Mouse (Mus musculus) embryonic facial prominence, embryonic 15.5 days (tissue): ENCODE data around the gene Ppp2r5e. TPM values are rescaled to one million over a fixed set of nuclear protein-coding genes. Genes with fewer than 3 reads are reported as not detected.

Experiments used
- ATAC-seq: fragments of 200-750 bp; cut with Nextera tagmentation; 2 replicates; pipeline ENCODE4 v1.8.0; 2017; ENCODE audit warnings: low read depth, moderate TSS enrichment; ENCODE audit not compliant: insufficient number of reproducible peaks, low FRiP score, low TSS enrichment
- H3K27ac ChIP-seq: fragments of 300-500 bp; sonication (generic); replicated peaks from 2 replicates; pipeline ENCODE4 v1.5.1; 2015; ENCODE audit warnings: mild to moderate bottlenecking, inconsistent platforms
- H3K27me3 ChIP-seq: fragments of 300-500 bp; sonication (generic); 2 replicates; pipeline ENCODE4 v1.6.1; 2015; ENCODE audit warnings: inconsistent platforms
- H3K36me3 ChIP-seq: fragments of 300-500 bp; sonication (generic); 2 replicates; pipeline ENCODE4 v1.6.1; 2015; ENCODE audit warnings: mild to moderate bottlenecking, inconsistent platforms
- H3K4me1 ChIP-seq: fragments of 300-500 bp; sonication (generic); 2 replicates; pipeline ENCODE4 v1.6.1; 2015; ENCODE audit warnings: inconsistent platforms
- H3K4me2 ChIP-seq: fragments of 300-500 bp; sonication (generic); replicated peaks from 2 replicates; pipeline ENCODE4 v1.6.1; 2015; ENCODE audit warnings: mild to moderate bottlenecking, inconsistent platforms
- H3K4me3 ChIP-seq: fragments of 300-500 bp; sonication (generic); replicated peaks from 2 replicates; pipeline ENCODE4 v1.5.1; 2015; ENCODE audit warnings: mild to moderate bottlenecking, inconsistent platforms
- H3K9ac ChIP-seq: fragments of 300-500 bp; sonication (generic); 2 replicates; pipeline ENCODE4 v1.6.1; 2015; ENCODE audit warnings: inconsistent platforms
- H3K9me3 ChIP-seq: fragments of 300-500 bp; sonication (generic); replicated peaks from 2 replicates; pipeline ENCODE4 v1.6.1; 2016; ENCODE audit warnings: inconsistent platforms
- WGBS: fragments of 180-500 bp; shearing (Covaris S2); methylation state at CpG from one replicate; pipeline ENCODE4 v1.1.7; 2015; 5-methylcytosine and 5-hydroxymethylcytosine counted together
- polyA plus RNA-seq: library from polyadenylated mRNA; unstranded; fragments of >200 nt; fragmentation: Nextera tagmentation; extraction: Ambion mirVana; gene quantifications from 2 replicates; pipeline ENCODE4 v1.2.1, GENCODE M21; 2015

Ppp2r5e gene
- polyA plus RNA-seq, 1 experiment from 2014 or later: 12.4 TPM

GRCm38 (mm10) chr12:75615556-75615955, 19.5 kb upstream of the Ppp2r5e start:
- Histone ChIP-seq H3K4me3 (no peak overlapping the region), H3K9me3 (no peaks in the 10 kb centered on the region), H3K27ac (no peak overlapping the region), H3K36me3 (no peaks in the 10 kb centered on the region), H3K4me2 (no peak overlapping the region), H3K27me3 (no peaks in the 10 kb centered on the region), H3K9ac (no peak overlapping the region), H3K4me1 (peaks cover 4% of the 10 kb centered on the region; the same call in 1 of the 2 replicates)
- WGBS: 44% methylated on average over 3 of the region's 3 CpGs
- no peak for ATAC-seq

- 63% methylated on average over 7 of the region's 7 CpGs for WGBS
- peak; percentile 63; the same call in 1 of the 2 replicates for ATAC-seq
- no peak overlapping the region for H3K4me3 ChIP-seq
- no peak overlapping the region for H3K27ac ChIP-seq
- no peaks in the 10 kb centered on the region for H3K36me3 ChIP-seq
- H3K9me3 ChIP-seq: no peaks in the 10 kb centered on the region
- no peaks in the 10 kb centered on the region for H3K27me3 ChIP-seq
- H3K4me1 ChIP-seq: peaks cover 4% of the 10 kb centered on the region; the same call in 1 of the 2 replicates
- no peak overlapping the region for H3K9ac ChIP-seq
- H3K4me2 ChIP-seq: no peak overlapping the region
Observed at GRCm38 (mm10) chr12:75612711-75613110, 16.7 kb upstream of the Ppp2r5e start.

GRCm38 (mm10) chr12:75599490-75599889, 3.4 kb upstream of the Ppp2r5e start:
- Histone ChIP-seq H3K9ac (no peak overlapping the region), H3K4me1 (peaks cover under 1% of the 10 kb centered on the region; the same call in 1 of the 2 replicates), H3K36me3 (no peaks in the 10 kb centered on the region), H3K27me3 (no peaks in the 10 kb centered on the region), H3K27ac (no peak overlapping the region), H3K4me2 (no peak overlapping the region), H3K9me3 (no peaks in the 10 kb centered on the region), H3K4me3 (no peak overlapping the region)
- 13% methylated on average over 4 of the region's 4 CpGs for WGBS
- no peak for ATAC-seq

GRCm38 (mm10) chr12:75598988-75599387, 2.9 kb upstream of the Ppp2r5e start:
- Histone ChIP-seq H3K4me2 (no peak overlapping the region), H3K4me1 (peaks cover 5% of the 10 kb centered on the region; the same call in 1 of the 2 replicates), H3K36me3 (no peaks in the 10 kb centered on the region), H3K9me3 (no peaks in the 10 kb centered on the region), H3K27ac (no peak overlapping the region), H3K27me3 (no peaks in the 10 kb centered on the region), H3K4me3 (no peak overlapping the region), H3K9ac (no peak overlapping the region)
- ATAC-seq: no peak
- 61% methylated on average over 4 of the region's 4 CpGs for WGBS

- Histone ChIP-seq H3K4me1 (peaks cover 8% of the 10 kb centered on the region; the same call in 1 of the 2 replicates), H3K27me3 (no peaks in the 10 kb centered on the region), H3K9ac (no peak overlapping the region), H3K9me3 (no peaks in the 10 kb centered on the region), H3K4me3 (no peak overlapping the region), H3K36me3 (peaks cover 4% of the 10 kb centered on the region), H3K27ac (no peak overlapping the region), H3K4me2 (no peak overlapping the region)
- WGBS: 65% methylated on average over 4 of the region's 4 CpGs
- ATAC-seq: no peak
Observed at GRCm38 (mm10) chr12:75597707-75598106, 1.7 kb upstream of the Ppp2r5e start.

GRCm38 (mm10) chr12:75595291-75596153, 523 bp downstream of the Ppp2r5e start:
- Histone ChIP-seq H3K9ac (peak overlapping the region; percentile 76), H3K36me3 (peaks cover 12% of the 10 kb centered on the region), H3K27me3 (no peaks in the 10 kb centered on the region), H3K4me1 (peaks cover 8% of the 10 kb centered on the region; the same call in 1 of the 2 replicates), H3K4me2 (peak overlapping the region; percentile 64), H3K9me3 (no peaks in the 10 kb centered on the region), H3K27ac (peak overlapping the region; percentile 97), H3K4me3 (peak overlapping the region; percentile 75)
- ATAC-seq: no peak; the same call in 1 of the 2 replicates
- under 1% methylated on average over 90 of the region's 97 CpGs for WGBS

GRCm38 (mm10) chr12:75594404-75594803, 1.6 kb downstream of the Ppp2r5e start:
- Histone ChIP-seq H3K27me3 (no peaks in the 10 kb centered on the region), H3K9ac (no peak overlapping the region), H3K36me3 (peaks cover 22% of the 10 kb centered on the region), H3K27ac (no peak overlapping the region), H3K4me3 (peak overlapping the region; percentile 75), H3K4me2 (peak overlapping the region; percentile 64), H3K9me3 (no peaks in the 10 kb centered on the region), H3K4me1 (peaks cover 8% of the 10 kb centered on the region; the same call in 1 of the 2 replicates)
- no peak for ATAC-seq
- WGBS: 42% methylated on average over 5 of the region's 5 CpGs

GRCm38 (mm10) chr12:75593817-75594216, 2.2 kb downstream of the Ppp2r5e start:
- H3K4me3 ChIP-seq: 0 out of 2 replicates have a peak overlapping the region, but pooled peaks have one; percentile 4
- no peak for ATAC-seq
- H3K27ac ChIP-seq: no peak overlapping the region
- H3K4me2 ChIP-seq: peak overlapping the region; percentile 64; the same call in 1 of the 2 replicates
- WGBS: 67% methylated on average over 4 of the region's 4 CpGs
- no peak overlapping the region for H3K9ac ChIP-seq
- no peaks in the 10 kb centered on the region for H3K9me3 ChIP-seq
- peaks cover 22% of the 10 kb centered on the region for H3K36me3 ChIP-seq
- H3K4me1 ChIP-seq: peaks cover 8% of the 10 kb centered on the region; the same call in 1 of the 2 replicates
- no peaks in the 10 kb centered on the region for H3K27me3 ChIP-seq

GRCm38 (mm10) chr12:75587501-75587900, 8.5 kb downstream of the Ppp2r5e start:
- Histone ChIP-seq H3K27me3 (no peaks in the 10 kb centered on the region), H3K27ac (no peak overlapping the region), H3K9ac (no peak overlapping the region), H3K36me3 (peaks cover 40% of the 10 kb centered on the region), H3K4me1 (no peaks in the 10 kb centered on the region), H3K4me2 (no peak overlapping the region), H3K4me3 (no peak overlapping the region), H3K9me3 (no peaks in the 10 kb centered on the region)
- no peak for ATAC-seq

GRCm38 (mm10) chr12:75583776-75584175, 12.3 kb downstream of the Ppp2r5e start:
- Histone ChIP-seq H3K27me3 (no peaks in the 10 kb centered on the region), H3K27ac (no peak overlapping the region), H3K36me3 (peaks cover 25% of the 10 kb centered on the region), H3K4me3 (no peak overlapping the region), H3K4me2 (no peak overlapping the region), H3K9ac (no peak overlapping the region), H3K9me3 (no peaks in the 10 kb centered on the region), H3K4me1 (no peaks in the 10 kb centered on the region)
- 83% methylated on average over 3 of the region's 3 CpGs for WGBS
- no peak for ATAC-seq

GRCm38 (mm10) chr12:75579076-75579475, 17.0 kb downstream of the Ppp2r5e start:
- Histone ChIP-seq H3K27ac (no peak overlapping the region), H3K36me3 (peaks cover 4% of the 10 kb centered on the region), H3K4me3 (no peak overlapping the region), H3K27me3 (no peaks in the 10 kb centered on the region), H3K4me1 (0 out of 2 replicates have a peak, but pooled peaks cover 8% of the 10 kb centered on the region), H3K4me2 (no peak overlapping the region), H3K9me3 (no peaks in the 10 kb centered on the region), H3K9ac (no peak overlapping the region)
- no peak for ATAC-seq
- WGBS: 92% methylated on average over 2 of the region's 2 CpGs
